Mouse (Mus musculus): Measurements from ENCODE around the gene Sap18b. TPM values are rescaled to one million over a fixed set of nuclear protein-coding genes. Genes with fewer than 3 reads are reported as not detected.
"Not testable (repeated sequence)": the region's sequence is repeated elsewhere in the genome, so short reads cannot be mapped to it uniquely, and the experiment has no call there.

Gene Sap18b
- total RNA-seq, 2 experiments from 2014 or later, result 123 to 140 TPM

DNA sequence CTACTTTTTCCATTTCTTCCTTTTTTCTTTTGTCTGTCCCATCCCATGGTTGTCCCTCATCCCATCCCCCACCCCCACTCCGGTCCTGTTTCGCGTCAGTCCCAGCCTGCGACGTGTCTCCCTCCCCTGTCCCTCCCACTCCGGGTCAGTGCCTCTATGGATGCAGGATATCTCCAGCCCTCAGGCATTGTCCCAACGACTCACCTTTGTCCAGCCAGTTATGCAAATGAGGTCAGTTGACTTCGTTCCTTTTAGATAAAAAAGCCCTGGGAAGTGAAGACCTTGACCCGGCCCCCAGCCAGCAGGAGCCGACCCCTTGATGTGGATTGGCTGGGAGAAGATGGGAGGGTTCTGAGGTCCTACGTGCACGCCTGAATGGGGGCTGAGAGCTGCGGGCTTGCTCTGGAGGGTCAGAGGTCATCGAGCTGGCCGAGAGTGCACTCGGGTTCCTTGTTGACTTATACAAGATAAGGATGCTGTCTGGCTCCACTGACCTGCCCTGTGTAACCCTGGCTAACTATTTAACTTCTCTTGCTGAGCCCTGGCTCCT lies 8.4 kb downstream of the Sap18b start:
- no peak for TF ChIP-seq CTCF (conservative IDR thresholded peaks at IDR 0.05)
- no peak for DNase-seq (ENCODE audit: low spot score in 2 of 2)
- Histone ChIP-seq H3K27ac (no peak overlapping the region), H3K4me3 (no peak overlapping the region)

- H3K27ac ChIP-seq, result no peak overlapping the region
Measured at GRCm38 (mm10) chr8:95835891-95836290, 10.7 kb downstream of the Sap18b start.

GRCm38 (mm10) chr8:95837266-95837665 lies 12.1 kb downstream of the Sap18b start:
- no peak for DNase-seq (ENCODE audit: low spot score in 2 of 2)

More at GRCm38 (mm10) chr8:95835891-95836290, 10.7 kb downstream of the Sap18b start:
- DNase-seq (ENCODE audit: low spot score in 2 of 2), result no peak
- TF ChIP-seq CTCF (conservative IDR thresholded peaks at IDR 0.05), result no peak
- no peak overlapping the region for H3K4me3 ChIP-seq

DNA sequence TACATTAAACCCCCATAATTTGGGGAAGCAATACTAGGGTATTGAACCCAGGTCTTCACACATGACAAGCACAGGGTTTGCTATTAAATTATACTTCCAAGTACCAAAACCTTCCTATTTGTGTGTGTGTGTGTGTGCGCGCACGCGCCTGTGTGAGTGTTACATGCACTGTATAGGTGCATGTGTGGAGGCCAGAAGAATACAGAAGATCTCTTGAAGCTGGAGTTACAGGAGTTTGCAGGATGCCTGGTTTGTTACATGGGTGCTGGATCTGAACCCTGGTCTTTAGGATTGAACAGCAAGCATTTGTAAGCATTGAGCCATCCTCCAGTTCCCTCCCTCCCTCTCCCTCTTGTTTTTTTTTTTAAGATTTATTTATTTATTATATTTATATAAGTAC lies 14.1 kb downstream of the Sap18b start:
- DNase-seq (ENCODE audit: low spot score in 2 of 2), result no peak
- H3K27ac ChIP-seq, result no peak overlapping the region
- H3K4me3 ChIP-seq, result no peak overlapping the region
- TF ChIP-seq CTCF (conservative IDR thresholded peaks at IDR 0.05), result no peak

More at GRCm38 (mm10) chr8:95837266-95837665, 12.1 kb downstream of the Sap18b start:
- TF ChIP-seq CTCF (conservative IDR thresholded peaks at IDR 0.05), result no peak
- H3K4me3 ChIP-seq, result no peak overlapping the region
- H3K27ac ChIP-seq, result no peak overlapping the region

DNA sequence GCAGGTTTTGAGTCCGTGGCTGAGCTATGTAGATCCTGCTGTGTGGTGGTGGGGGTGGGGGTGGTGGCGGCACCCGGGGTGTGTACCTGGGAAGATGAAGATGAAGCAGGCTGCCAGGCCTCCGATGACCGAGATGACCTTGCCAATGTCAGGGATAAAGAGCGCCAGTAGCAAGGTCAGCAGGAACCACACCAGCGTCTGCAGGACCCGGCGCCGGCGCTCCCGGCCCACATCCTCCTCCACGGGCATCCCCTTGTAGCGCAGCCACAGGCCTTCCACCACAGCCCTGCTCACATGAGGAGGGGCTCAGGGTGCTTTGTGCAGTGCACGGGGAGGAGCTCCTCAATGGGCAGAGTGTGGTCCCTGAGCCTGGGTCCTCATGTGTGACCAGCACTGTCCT lies 16.3 kb downstream of the Sap18b start:
- TF ChIP-seq CTCF (conservative IDR thresholded peaks at IDR 0.05), result no peak
- DNase-seq (ENCODE audit: low spot score in 2 of 2), result no peak
- Histone ChIP-seq H3K4me3 (no peak overlapping the region), H3K27ac (no peak overlapping the region)

DNA sequence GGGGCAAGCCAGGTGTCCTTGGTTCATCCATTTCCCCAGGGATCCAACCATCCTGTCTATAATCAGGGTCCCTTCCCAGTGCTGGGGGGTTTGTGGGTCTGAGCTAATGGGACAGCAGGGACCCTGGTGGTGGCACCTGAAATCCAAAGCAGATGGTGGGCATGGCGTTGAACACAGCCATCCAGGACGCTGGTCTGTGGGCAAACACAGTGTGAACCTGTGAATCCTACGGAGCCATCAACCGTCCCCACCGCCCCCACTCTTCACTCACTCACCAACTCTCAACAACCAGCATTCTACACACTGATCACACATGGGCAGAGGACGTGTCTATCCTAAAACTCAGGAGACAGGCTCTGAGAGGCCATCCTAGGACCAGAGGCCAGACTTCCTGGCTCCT lies 18.8 kb downstream of the Sap18b start:
- DNase-seq (ENCODE audit: low spot score in 2 of 2), result no peak
- no peak for TF ChIP-seq CTCF (conservative IDR thresholded peaks at IDR 0.05)
- no peak overlapping the region for H3K27ac ChIP-seq
- no peak overlapping the region for H3K4me3 ChIP-seq

DNA sequence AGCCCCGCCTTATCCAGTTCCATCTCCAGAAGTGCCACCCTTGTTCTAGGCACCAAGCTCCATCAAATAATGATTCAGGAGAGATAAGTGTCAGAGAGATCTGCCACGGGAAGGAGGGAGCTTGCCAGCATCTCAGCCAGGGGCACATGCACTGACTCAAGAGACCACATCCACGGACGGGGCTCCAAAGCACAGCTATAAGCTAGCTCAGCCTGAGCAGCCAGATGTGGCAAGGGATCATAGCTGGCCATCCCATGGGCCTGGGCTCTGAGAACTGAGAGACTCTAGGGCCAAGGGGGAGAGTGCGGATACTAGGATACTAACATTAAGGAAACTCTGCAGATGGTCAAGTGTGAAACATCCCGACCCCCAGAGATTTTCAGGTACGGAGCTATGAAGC lies 19.9 kb downstream of the Sap18b start:
- DNase-seq (ENCODE audit: low spot score in 2 of 2), result no peak
- H3K4me3 ChIP-seq, result no peak overlapping the region
- no peak overlapping the region for H3K27ac ChIP-seq
- TF ChIP-seq CTCF (conservative IDR thresholded peaks at IDR 0.05), result no peak

GRCm38 (mm10) chr8:95848061-95848551 lies 23.0 kb downstream of the Sap18b start:
- peak overlapping the region; percentile 43; the same call in 1 of the 2 replicates for H3K27ac ChIP-seq
- H3K4me3 ChIP-seq, result no peak overlapping the region
- peak; percentile 42 to 58 for DNase-seq (ENCODE audit: low spot score in 2 of 2)
- no peak for TF ChIP-seq CTCF (conservative IDR thresholded peaks at IDR 0.05)

DNA sequence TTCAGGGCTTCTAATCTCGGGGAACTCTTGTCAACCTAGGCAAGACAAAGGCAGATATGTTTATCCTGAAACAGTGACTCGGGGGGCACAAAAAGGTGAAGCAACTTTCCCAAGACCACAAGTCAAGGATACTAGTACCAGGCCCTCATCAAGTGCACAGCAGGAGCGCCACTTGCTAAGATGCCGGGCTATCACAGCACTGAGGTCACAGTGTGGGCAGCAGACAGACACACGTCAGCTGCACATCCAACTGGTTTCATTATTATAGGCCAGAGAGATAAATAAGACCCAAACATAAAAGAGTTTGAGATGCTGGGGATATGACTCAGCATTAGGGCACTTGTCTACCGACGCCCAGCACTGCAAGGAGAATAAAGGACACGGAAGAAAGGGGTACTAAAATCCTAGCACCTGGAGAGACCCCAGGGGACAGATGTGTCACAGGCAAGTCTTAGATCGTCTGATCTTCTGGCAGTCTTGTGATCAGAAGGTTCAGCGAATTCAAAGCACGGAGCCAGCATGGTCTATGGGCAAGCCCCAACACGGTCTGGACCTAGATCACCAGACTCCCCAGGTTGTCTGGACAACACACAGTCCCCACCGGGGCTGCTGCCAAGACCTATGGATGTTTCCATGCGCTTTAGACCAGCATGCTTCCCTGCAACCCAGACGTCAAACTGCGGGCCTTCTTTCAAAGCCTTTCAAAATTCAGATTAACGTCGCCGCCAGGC lies 23.8 kb downstream of the Sap18b start:
- no peak overlapping the region for H3K4me3 ChIP-seq
- DNase-seq (ENCODE audit: low spot score in 2 of 2), result no peak
- no peak for TF ChIP-seq CTCF (conservative IDR thresholded peaks at IDR 0.05)
- H3K27ac ChIP-seq, result peak overlapping the region; percentile 43; the same call in 1 of the 2 replicates

DNA sequence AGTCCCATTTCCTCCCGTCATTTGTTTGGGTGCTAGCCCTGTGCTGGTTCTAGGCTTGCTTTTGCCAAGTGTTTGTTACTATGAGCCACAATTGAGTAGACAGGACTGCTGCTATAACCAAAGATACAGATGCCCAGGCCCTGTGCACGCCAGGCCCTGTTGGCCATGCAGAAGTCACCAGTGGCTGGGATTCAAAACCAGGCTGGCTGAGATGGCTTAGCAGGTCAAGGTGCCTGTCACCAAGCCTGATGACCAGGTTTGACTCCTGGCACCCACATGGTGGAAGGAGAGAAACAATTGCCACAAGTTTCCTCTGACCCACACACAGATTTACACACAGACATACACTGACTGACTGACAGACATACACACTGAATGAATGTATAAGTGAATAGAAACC lies 25.2 kb downstream of the Sap18b start:
- no peak overlapping the region for H3K27ac ChIP-seq
- H3K4me3 ChIP-seq, result no peak overlapping the region
- no peak for DNase-seq (ENCODE audit: low spot score in 2 of 2)
- TF ChIP-seq CTCF (conservative IDR thresholded peaks at IDR 0.05), result no peak

- no peak for DNase-seq (ENCODE audit: low spot score in 2 of 2)
- H3K4me3 ChIP-seq, result peak overlapping the region; percentile 97
- no peak overlapping the region for H3K27ac ChIP-seq
- TF ChIP-seq CTCF (conservative IDR thresholded peaks at IDR 0.05), result peak; percentile 16; the same call in 1 of the 2 replicates
Measured at GRCm38 (mm10) chr8:95852290-95852689, 27.1 kb downstream of the Sap18b start.

GRCm38 (mm10) chr8:95853102-95853843 lies 28.1 kb downstream of the Sap18b start, which contains the start of gene Slc38a7:
Gene Slc38a7, minus strand, starts transcription at chr8:95853539.
- peak within 1 kb of the TSS; percentile 97 for H3K4me3 ChIP-seq
- peak within 1 kb of the TSS; percentile 76 for H3K27ac ChIP-seq
- no peak for TF ChIP-seq CTCF (conservative IDR thresholded peaks at IDR 0.05)
- peak; percentile 77 to 88 for DNase-seq (ENCODE audit: low spot score in 2 of 2)

- Histone ChIP-seq H3K27ac (no peak overlapping the region), H3K4me3 (no peak overlapping the region)
- no peak for TF ChIP-seq CTCF (conservative IDR thresholded peaks at IDR 0.05)
- DNase-seq (ENCODE audit: low spot score in 2 of 2), result no peak
Measured at GRCm38 (mm10) chr8:95854174-95854573, 29.0 kb downstream of the Sap18b start.

DNA sequence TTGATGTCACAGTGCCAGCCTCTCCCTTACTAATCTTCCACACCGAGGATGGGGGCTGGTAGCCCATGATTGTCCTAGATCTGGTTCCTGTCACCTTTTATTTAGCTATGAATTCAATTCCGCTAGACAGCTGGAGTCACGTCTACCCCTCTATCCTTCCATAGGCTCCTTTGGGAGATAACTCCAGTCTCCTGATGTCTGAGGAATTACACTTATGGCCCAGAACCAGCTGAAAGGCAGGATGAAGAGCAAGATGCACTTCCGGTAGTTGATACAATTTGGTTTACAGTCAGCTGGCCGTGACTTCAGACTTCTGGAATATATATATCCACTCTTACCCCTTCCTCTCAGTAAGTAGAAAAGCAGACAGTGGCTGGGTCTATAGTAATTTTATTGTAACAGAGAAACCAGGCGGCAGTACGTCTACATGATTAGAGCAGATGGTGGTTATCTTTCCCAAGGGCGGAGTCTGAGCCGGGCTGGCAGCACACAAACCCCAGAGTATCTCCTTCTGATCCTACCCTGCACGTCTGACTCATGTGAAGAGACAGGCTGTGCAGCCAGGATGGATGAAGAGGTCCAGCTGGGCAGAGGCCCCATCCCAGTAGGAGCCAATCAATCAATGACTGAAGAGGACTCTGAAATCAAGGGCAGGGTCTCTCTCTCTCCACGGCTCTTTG lies 38.8 kb downstream of the Sap18b start:
- peak overlapping the region; percentile 39; the same call in 1 of the 2 replicates for H3K27ac ChIP-seq
- DNase-seq (ENCODE audit: low spot score in 2 of 2); H3K4me3 ChIP-seq: not testable (repeated sequence)

GRCm38 (mm10) chr8:95864851-95865250 lies 39.7 kb downstream of the Sap18b start:
- not testable (repeated sequence) for H3K27ac ChIP-seq; DNase-seq (ENCODE audit: low spot score in 2 of 2); H3K4me3 ChIP-seq

All from layer of hippocampus, adult 2 months (tissue).